Mouse (Mus musculus) heart, adult 11 months (tissue): ENCODE results near the gene Chchd1.
A peak's percentile ranks its signal among the peaks of the same experiment; 100 is the strongest.

ENCODE experiments used
- DNase-seq: peaks from one replicate; pipeline ENCODE4 v3.0.0; 2022

Chchd1 gene

GRCm38 (mm10) chr14:20702741-20703381 is at the start of gene Chchd1:
Chchd1 (plus strand) TSS chr14:20703006.
- peak; percentile 99 for DNase-seq

- peak; percentile 92 for DNase-seq
Observed at GRCm38 (mm10) chr14:20654690-20655421, 48.0 kb upstream of the Chchd1 start.

DNA sequence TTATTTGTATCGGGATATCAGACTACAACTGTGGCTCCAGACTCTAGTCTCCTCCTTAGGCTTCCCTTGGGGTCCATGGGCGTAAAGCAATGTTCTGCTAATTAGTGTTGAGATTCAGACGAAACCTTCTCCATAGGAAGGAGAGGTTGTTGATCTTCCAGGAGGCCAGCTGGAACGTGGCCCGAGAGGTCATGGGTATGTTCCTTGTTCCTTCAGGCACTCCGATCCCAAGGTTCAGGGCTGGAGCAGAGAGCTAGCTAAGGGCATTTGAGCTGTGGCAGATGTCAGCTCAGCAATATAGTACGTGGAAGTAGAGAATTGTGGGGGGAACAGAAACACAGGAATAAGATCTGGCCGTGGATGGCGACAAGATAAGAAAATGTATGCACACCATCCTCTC is 47.1 kb upstream of the Chchd1 start:
- DNase-seq: peak; percentile 90

- peak; percentile 89 for DNase-seq
Observed at GRCm38 (mm10) chr14:20656361-20656760, 46.4 kb upstream of the Chchd1 start, which contains the start of gene Myoz1. Myoz1 (minus strand) TSS chr14:20656540.

DNA sequence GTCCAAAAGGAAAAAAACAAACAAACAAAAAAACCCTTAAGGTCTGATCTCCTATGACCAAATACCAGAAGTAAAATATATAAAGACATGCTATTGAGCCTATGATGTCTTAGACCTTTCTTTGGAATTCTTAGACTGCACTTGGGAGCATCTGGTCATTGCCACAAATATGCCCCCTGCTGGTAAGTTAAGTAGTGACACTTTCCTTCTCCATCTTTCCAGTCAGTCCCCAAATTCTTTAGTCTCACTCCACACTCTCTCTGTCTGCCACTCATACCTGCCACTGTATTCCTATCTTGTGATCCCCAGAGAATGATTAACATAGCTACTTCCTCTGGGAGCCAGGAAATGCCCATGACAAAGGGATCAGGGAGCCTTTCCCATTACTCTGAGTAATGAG is 44.5 kb upstream of the Chchd1 start:
- DNase-seq: peak; percentile 89

DNA sequence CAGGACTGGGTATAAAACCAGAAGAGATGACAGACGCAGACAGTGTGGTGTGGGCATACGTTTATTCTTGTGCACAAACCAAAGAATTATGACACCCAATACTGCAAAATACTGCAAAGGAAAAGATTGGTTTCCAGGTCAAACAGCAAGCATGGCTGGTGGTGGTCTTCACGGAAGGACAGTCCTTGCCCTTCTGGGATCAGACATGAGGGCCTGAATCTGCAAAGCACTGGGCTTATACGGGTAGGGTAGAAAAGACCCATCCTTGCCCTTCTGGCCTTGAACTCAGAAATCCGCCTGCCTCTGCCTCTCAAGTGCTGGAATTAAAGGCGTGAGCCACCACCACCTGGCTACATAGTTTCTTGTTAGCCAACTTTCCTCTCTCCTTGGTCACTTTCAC is 43.9 kb upstream of the Chchd1 start:
- no peak for DNase-seq

GRCm38 (mm10) chr14:20659687-20660086 is 43.1 kb upstream of the Chchd1 start:
- no peak for DNase-seq

GRCm38 (mm10) chr14:20660827-20661660 is 41.8 kb upstream of the Chchd1 start:
- peak; percentile 99 for DNase-seq

DNA sequence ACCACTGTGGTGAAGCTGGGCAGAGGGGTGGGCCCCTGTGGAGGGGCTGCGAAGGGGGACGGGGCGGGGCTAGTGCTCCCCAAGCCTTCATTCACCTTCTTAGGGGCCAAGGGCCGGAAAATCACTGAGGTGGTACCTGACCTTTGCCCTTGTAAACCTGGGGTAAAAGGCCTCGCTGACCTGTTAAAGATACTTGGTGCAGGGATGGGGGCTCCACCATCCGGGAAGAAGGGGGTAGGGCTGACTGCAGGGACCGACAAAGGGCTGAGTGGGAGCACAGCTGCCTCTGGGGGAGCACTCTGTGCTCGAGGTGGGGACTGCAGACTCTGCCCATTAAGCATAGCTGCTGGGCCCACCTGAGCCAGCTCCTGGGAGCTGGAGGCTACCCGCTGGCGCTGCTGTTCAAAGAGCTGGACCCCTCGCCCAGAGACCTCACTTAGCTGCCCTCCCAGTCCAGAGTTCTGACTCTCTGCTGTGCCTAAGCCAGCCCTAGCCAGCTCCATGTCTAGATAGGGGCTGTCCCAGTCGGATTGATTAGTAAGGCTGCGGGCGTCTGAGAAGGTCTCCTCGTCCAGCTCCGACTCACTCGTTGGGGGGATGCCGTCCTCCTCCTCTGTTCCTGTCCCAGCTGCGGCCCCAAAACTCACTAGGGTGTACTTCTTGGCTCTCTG is 41.0 kb upstream of the Chchd1 start:
- DNase-seq: peak; percentile 94

- peak; percentile 86 for DNase-seq
Observed at GRCm38 (mm10) chr14:20662740-20663139, 40.1 kb upstream of the Chchd1 start.

DNA sequence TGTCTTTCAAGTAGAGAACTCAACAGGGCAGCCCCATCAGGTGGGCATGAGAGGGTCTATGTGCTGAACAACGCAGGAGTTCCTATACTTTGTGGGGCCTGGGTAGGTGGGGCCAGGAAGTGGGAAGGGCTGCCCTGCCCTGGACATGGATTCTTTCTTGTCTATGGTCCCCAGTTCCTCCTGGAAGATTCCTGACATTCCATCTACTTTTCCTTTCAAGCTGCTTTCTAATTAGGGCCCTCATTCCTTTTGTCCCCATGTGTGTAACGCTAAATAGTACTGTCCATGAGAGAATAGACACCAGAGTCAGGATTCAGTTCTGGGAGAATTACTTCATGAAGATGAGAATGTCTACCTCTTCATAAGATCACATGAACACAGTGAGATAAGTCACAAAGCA is 39.2 kb upstream of the Chchd1 start:
- no peak for DNase-seq

- peak; percentile 95 for DNase-seq
Observed at GRCm38 (mm10) chr14:20664436-20664835, 38.4 kb upstream of the Chchd1 start.

DNA sequence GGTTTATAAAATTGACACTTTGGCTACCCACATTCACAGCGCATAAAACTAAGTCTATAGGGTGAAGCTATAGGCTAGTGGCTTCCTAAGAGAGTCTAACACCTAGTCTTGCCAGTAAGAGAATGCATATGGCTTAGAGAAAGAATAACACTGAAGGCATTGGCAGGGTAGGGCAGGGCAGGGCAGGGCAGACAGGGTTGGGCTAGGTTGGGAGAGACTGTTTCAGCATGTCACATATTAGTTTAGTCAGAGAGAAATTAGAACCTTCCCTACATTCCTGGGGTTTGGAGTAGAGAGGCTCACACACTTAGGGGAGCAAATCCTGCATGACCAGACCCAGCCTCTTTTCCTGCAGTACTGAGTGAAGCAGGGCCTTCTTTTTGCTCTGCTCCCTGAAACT is 35.3 kb upstream of the Chchd1 start:
- no peak for DNase-seq

DNA sequence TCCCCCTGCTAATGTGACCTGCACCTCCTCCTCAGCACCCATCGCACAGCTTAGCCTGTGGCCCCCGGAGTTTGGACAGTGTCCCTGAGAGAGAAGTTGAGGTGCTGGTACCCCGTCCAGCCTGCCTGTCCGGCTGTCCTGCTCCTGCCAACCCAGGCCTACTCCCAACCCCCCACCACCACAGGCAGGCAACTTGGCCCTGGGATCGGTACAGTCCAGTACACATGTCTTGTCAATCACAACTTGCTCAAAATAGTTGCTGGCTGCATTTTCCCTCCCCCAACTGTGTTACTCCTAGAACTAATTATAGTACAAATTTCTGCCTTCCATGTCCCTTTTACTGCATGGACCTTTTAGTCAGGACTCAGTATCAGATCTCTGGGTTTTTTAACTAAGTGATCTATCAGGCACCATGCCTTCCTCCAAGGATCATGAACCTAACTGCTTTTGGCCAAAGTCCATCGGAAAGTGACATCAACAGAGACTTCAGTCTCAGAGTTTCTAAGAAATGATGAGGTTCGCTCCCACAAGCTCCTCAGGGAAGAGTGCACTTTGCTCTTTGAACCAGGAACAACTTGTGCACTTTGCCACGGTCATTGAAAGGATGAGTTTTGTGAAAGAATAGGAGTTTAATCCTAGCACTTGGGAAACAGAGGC is 34.5 kb upstream of the Chchd1 start, which contains the start of gene Synpo2l:
TSS of gene Synpo2l (minus strand) at position 201 of the 657 bp plus-strand sequence.
- DNase-seq: peak; percentile 98

DNA sequence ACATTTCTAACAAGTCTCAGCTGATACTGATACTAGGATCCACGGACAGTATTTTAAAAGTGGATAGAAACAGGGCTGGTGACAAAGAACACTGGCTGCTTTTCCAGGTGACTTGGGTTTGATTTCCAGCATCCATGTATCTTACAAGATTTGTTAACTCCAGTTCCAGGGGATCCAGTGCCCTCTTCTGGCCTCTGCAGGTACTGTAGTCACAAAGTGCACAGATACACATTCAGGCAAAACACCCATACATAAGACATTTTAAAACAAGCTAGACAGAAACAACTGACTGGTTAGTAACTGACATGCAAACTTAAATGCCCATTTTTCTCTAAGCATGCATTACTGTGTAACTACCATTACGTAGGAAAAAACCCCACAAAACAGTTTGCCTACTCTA is 29.8 kb upstream of the Chchd1 start:
- no peak for DNase-seq

DNA sequence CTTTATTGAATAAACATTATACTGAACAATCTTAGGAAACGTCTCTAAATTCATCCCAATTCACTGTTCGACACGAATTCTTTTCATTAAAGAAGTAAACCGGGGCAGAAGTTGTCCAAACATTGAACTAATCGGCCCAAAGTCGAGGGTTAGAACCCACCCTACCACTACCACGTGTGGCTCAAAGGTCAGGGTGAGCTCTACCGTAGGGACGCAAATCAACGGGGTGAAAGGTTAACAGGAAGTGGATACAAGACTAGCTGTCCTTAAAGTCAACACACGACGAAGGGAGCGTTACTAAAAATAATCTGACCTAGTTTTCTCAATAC is 29.1 kb upstream of the Chchd1 start:
- no peak for DNase-seq

DNA sequence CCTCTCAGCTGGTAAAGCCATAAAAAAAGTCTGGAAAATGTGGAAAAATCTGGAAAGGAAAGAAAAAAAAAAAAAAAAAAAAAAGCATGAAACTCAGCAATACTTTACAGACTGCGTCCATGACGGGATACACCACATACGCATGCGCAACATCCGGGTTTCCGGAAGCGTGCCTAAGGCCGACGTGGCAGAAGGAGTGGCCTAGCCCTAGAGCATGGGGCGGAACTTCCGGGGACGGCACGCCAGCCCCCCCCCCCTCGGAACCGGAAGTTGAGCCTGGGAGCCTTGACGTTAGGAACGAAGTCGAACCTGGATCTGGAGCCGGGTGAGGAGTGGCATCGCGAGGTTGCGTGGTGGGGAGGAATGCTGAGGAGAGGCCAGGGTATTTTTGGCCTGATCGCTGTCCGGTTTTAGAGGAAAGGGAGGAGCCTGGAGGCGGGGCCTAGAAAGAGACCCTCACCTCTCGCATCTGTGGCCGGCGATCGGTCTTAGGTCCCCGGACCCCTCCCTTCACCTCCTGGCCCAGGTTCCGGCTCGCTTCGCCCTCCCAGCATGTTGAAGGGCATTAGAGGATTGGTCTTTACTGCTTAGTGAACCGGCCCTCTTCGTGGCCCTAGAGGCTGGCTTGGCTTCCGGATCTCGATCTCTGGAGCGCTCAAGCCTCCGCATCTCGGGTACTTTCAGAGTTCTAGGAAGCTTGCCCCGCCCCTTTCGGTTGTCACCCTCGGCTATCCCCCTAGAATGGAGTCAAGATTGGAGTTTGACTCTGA is 28.6 kb upstream of the Chchd1 start, which contains the start of gene Sec24c:
TSS of gene Sec24c (plus strand) at position 245 of the 770 bp plus-strand sequence.
- peak; percentile 99 for DNase-seq

GRCm38 (mm10) chr14:20677906-20678305 is 24.9 kb upstream of the Chchd1 start:
- DNase-seq: no peak

DNA sequence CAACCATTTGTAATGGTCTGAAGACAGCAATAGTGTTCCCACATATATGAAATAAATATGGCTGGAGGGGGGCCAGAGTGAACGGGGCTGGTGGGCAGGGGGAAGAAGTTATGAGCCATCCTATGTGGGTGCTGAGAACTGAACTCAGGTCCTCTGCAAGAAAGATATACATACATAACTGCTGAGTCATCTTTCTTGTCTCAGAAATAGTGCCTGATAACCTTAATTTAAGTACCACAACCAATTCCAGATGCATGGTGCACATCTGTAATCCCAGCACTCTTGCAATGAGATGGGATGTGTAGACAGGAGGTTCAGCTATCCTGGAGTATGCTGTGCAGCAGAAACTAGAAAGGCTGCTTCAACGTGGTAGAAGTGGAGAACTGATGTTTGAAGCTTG is 21.1 kb upstream of the Chchd1 start:
- no peak for DNase-seq

GRCm38 (mm10) chr14:20682498-20682897 is 20.3 kb upstream of the Chchd1 start:
- no peak for DNase-seq

GRCm38 (mm10) chr14:20686576-20686975 is 16.2 kb upstream of the Chchd1 start:
- no peak for DNase-seq

DNA sequence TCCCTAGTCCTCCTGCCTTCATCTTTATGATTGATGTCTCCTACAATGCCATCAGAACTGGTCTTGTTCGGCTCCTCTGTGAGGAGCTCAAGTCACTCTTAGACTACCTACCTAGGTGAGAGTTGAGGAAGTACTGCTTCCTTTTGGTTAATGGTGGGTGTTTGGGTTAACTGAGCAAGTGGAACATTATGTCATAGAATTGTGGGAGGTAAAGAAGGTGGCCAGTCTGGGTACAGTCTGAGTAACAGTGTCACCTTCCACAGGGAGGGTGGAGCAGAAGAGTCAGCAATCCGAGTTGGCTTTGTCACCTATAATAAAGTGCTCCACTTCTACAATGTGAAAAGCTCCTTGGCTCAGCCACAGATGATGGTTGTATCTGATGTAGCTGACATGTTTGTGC is 13.8 kb upstream of the Chchd1 start:
- no peak for DNase-seq
